Mouse (Mus musculus) liver, embryonic 14.5 days (tissue): Measurements from ENCODE around the gene Zfp628. TPM values are rescaled to one million over a fixed set of nuclear protein-coding genes. Genes with fewer than 3 reads are reported as not detected.

ENCODE experiments used
- ATAC-seq: fragments of 200-750 bp; cut with Nextera tagmentation; 2 replicates; pipeline ENCODE4 v1.8.0; 2017; ENCODE audit warnings: moderate number of reproducible peaks, mild to moderate bottlenecking, moderate library complexity; ENCODE audit not compliant: insufficient read depth
- DNase-seq, 3 experiments: peaks; one replicate each; pipeline ENCODE4 v3.0.0-alpha.2; 2012 to 2013; ENCODE audit warnings: low read depth in 3 of 3, low spot score in 3 of 3
- H3K27ac ChIP-seq: fragments of 300-500 bp; sonication (generic); 2 replicates; pipeline ENCODE4 v1.5.1; 2014; ENCODE audit warnings: moderate library complexity, mild to moderate bottlenecking, control low read depth, inconsistent platforms
- H3K27me3 ChIP-seq: fragments of 300-500 bp; sonication (generic); 2 replicates; pipeline ENCODE4 v1.6.1; 2014; ENCODE audit warnings: mild to moderate bottlenecking, low read length, moderate library complexity; ENCODE audit not compliant: control insufficient read depth, insufficient read depth
- H3K36me3 ChIP-seq: fragments of 300-500 bp; sonication (generic); replicated peaks from 2 replicates; pipeline ENCODE4 v1.6.1; 2014; ENCODE audit warnings: low read depth; ENCODE audit not compliant: control insufficient read depth, insufficient read depth
- H3K4me1 ChIP-seq, 2 experiments: fragments of 200-500 bp in 1 of 2; fragments of 300-500 bp in 1 of 2; sonication (generic) in 1 of 2; replicated peaks; 2 replicates each; pipeline ENCODE4 v1.6.1; 2012 to 2014; ENCODE audit warnings: antibody characterized with exemption in 1 of 2, inconsistent platforms in 1 of 2, low read length in 1 of 2; ENCODE audit not compliant: control insufficient read depth in 2 of 2, insufficient read depth in 2 of 2
- H3K4me2 ChIP-seq: fragments of 300-500 bp; sonication (generic); 2 replicates; pipeline ENCODE4 v1.6.1; 2014; ENCODE audit warnings: low read depth, mild to moderate bottlenecking, control low read depth, moderate library complexity
- H3K4me3 ChIP-seq, 2 experiments: fragments of 200-500 bp in 1 of 2; fragments of 300-500 bp in 1 of 2; sonication (generic) in 1 of 2; 2 replicates each; pipeline ENCODE4 v1.5.1; 2012 to 2014; ENCODE audit warnings: low read depth in 2 of 2, low read length in 2 of 2, mild to moderate bottlenecking in 2 of 2, control low read depth in 1 of 2, inconsistent platforms in 1 of 2, moderate library complexity in 1 of 2; ENCODE audit not compliant: insufficient read depth in 1 of 2
- H3K9ac ChIP-seq: fragments of 300-500 bp; sonication (generic); replicated peaks from 2 replicates; pipeline ENCODE4 v1.6.1; 2014; ENCODE audit warnings: mild to moderate bottlenecking, control low read depth, moderate library complexity
- H3K9me3 ChIP-seq: fragments of 300-500 bp; sonication (generic); 2 replicates; pipeline ENCODE4 v1.6.1; 2016; ENCODE audit warnings: low read length, mixed read lengths; ENCODE audit not compliant: control insufficient read depth
- CTCF ChIP-seq: IDR thresholded peaks from 2 replicates; pipeline ENCODE4 v1.5.1; 2016; ENCODE audit warnings: antibody characterized with exemption, low read depth, control low read depth
- EP300 ChIP-seq: IDR thresholded peaks from 2 replicates; pipeline ENCODE4 v1.6.1; 2016; ENCODE audit warnings: antibody characterized with exemption, low read depth
- WGBS: fragments of 180-500 bp; shearing (Covaris S2); extraction: QIAGEN DNeasy Blood & Tissue Kit; methylation state at CpG from one replicate; pipeline ENCODE4 v1.1.7; 2014; ENCODE audit not compliant: insufficient replicate concordance; 5-methylcytosine and 5-hydroxymethylcytosine counted together
- polyA plus RNA-seq, 2 experiments: library from polyadenylated mRNA; depleted of rRNA in 1 of 2; stranded (reverse) in 1 of 2; unstranded in 1 of 2; fragments of >200 nt; fragmentation: Nextera tagmentation in 1 of 2; extraction: Ambion mirVana in 1 of 2; gene quantifications; 2 replicates each; pipeline versions ENCODE4 v1.2.1 to v1.2.3; 2012 to 2014

Gene Zfp628
- polyA plus RNA-seq, 2 experiments: 1.5 to 2.9 TPM

DNA sequence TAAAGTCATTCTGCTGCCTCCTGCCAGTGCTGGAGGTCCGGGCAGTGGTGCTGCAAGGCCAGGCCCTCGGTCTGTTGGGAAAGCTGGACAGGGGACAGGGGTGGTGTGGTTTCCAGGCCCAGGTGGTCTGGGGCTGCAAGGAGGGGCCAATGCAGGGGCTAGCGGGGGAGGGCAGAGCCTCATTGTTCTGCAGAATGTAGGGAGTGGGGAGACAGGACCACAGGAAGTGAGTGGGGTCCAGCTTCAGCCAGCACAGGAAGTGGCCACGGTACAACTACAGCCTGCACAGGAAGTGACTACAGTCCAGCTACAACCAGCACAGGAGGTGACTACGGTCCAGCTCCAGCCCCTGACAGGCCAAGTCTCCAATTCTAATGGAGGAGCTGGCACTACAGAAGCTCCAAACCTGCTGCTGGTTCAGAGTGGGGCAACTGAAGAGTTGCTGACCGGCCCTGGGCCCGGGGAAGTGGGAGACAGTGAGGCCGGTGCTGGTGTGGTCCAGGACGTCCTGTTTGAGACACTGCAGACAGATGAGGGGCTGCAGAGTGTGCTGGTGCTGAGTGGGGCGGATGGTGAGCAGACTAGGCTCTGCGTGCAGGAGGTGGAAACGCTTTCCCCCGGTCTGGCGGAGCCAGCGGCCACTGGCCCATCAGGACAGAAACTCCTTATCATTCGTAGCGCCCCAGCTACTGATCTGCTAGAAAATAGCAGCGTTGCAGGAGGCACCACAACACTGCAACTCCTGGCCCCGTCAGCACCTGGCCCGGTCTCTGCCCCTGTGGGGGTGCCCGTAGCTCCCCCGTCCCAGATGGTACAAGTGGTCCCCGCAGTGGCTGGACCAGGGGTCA is 6.2 kb downstream of the Zfp628 start:
- Histone ChIP-seq H3K4me1 (peaks cover under 1 to 6% of the 10 kb centered on the region in 2 experiments), H3K4me3 (no peak overlapping the region), H3K9ac (no peak overlapping the region), H3K27ac (no peak overlapping the region), H3K4me2 (0 out of 2 replicates have a peak overlapping the region, but pooled peaks have one; percentile 6), H3K27me3 (peaks cover 22% of the 10 kb centered on the region), H3K36me3 (peaks cover 16% of the 10 kb centered on the region), H3K9me3 (no peaks in the 10 kb centered on the region)
- ATAC-seq: no peak
- 26% methylated on average over 23 of the region's 23 CpGs for WGBS
- no peak for DNase-seq
- TF ChIP-seq EP300 (no peak), CTCF (no peak)

- TF ChIP-seq CTCF (no peak), EP300 (no peak)
- Histone ChIP-seq H3K4me1 (no peaks in the 10 kb centered on the region; a peak in 1 of 4 replicates), H3K9me3 (no peaks in the 10 kb centered on the region), H3K9ac (no peak within 1 kb of the TSS), H3K27ac (no peak within 1 kb of the TSS), H3K36me3 (peaks cover 16% of the 10 kb centered on the region), H3K27me3 (peaks cover 22% of the 10 kb centered on the region), H3K4me2 (peak within 1 kb of the TSS; percentile 31; the same call in 1 of the 2 replicates), H3K4me3 (no peak within 1 kb of the TSS)
- ATAC-seq: no peak
- no peak for DNase-seq
- WGBS: 25% methylated on average over 8 of the region's 8 CpGs
Measured at GRCm38 (mm10) chr7:4921824-4922482, 6.9 kb downstream of the Zfp628 start, which contains the start of gene Nat14. TSS of gene Nat14 (plus strand) at chr7:4922028.

DNA sequence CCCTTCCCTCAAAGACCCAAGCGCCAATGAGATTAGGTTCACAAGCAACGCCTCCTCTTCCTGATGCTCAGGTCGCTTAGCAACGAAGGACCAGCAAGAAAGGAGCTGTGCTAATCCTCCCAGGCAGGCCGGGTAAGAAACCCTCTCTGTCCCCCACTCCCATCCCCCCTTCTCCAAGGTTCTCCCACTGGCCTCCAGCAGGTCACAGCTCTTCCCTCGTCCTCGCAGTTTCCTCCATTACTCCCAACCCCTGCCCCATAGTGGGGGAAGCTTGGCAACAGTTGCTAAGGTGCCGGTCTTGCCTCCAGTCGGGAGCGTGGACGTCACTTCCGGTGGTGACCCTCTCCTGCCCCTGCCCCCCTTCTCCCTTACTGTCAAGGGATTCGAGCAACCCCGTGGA is 7.5 kb downstream of the Zfp628 start:
- DNase-seq (no peak), ATAC-seq (no peak)

DNA sequence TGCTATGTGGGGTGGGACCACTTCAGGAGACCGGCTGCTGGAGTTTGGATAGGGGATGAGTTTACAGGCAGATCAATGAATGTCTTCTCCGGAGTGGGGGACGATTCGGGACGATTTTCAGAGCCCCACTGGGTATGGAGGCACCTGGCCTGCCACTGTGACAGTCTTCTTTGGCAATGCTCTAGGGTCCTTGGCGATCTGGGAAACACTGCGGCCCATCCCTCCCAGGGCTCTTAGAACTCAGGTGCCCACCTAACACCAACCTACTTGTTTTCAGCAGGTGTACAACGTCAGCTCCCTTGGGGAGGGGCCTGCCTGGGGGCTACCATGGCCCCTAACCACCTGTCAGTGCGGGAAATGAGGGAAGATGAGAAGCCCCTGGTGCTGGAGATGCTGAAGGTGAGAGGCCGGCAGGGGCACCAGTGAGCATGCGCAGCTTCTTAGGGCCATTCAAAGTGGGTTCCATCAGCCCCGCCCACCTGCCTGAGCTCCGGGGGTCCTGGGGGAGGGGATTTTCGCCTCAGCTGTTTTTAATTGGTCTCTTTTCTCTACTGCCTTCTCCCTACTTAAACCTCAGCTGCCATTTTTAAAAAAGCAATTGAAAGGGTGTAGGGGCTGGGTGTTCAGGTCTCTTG is 8.0 kb downstream of the Zfp628 start:
- DNase-seq (no peak), ATAC-seq (no peak)
- no peak overlapping the region for H3K9ac ChIP-seq
- 5% methylated on average over 14 of the region's 14 CpGs for WGBS
- H3K9me3 ChIP-seq: no peaks in the 10 kb centered on the region
- no peak overlapping the region for H3K4me3 ChIP-seq
- H3K36me3 ChIP-seq: peaks cover 14% of the 10 kb centered on the region
- H3K4me1 ChIP-seq: no peaks in the 10 kb centered on the region; a peak in 1 of 4 replicates
- H3K27me3 ChIP-seq: peaks cover 22% of the 10 kb centered on the region
- peak overlapping the region; percentile 31; the same call in 1 of the 2 replicates for H3K4me2 ChIP-seq
- H3K27ac ChIP-seq: no peak overlapping the region
- TF ChIP-seq CTCF (peak; percentile 27; the same call in 1 of the 2 replicates), EP300 (no peak)

More for the DNA sequence above, 7.5 kb downstream of the Zfp628 start:
- H3K9ac ChIP-seq: no peak overlapping the region
- no peak for TF ChIP-seq CTCF
- TF ChIP-seq EP300: no peak
- H3K9me3 ChIP-seq: no peaks in the 10 kb centered on the region
- H3K27ac ChIP-seq: no peak overlapping the region
- H3K4me1 ChIP-seq: no peaks in the 10 kb centered on the region; a peak in 1 of 4 replicates
- H3K4me2 ChIP-seq: peak overlapping the region; percentile 31; the same call in 1 of the 2 replicates
- WGBS: 2% methylated on average over 14 of the region's 14 CpGs
- no peak overlapping the region for H3K4me3 ChIP-seq
- H3K36me3 ChIP-seq: peaks cover 15% of the 10 kb centered on the region
- peaks cover 22% of the 10 kb centered on the region for H3K27me3 ChIP-seq
